Mouse (Mus musculus): ENCODE results near the gene Erc2. TPM values are rescaled to one million over a fixed set of nuclear protein-coding genes. Genes with fewer than 3 reads are reported as not detected.

The Erc2 gene
- polyA plus RNA-seq, 1 experiment from 2014 or later, result 4.3 TPM

DNA sequence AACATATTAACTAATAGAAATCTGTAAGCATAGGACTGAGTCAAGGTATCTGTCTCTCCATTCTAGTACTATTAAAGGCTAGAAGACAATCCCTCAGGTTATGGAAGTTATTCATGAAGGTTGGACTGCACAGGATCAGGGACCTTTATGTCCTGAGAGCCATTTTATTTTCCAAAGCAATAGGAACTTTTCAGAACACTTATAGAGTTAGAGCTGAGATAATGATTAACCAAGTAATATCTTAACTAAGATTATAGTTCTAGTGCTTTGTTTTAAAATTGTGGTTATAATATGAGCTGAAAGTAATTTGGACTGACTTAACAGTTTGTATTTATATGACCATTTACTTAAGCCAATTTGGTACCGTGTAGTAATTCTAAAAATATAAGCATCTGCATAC lies 217.9 kb downstream of the Erc2 start:
- no peak overlapping the region for H3K4me2 ChIP-seq (ENCODE audit: low read depth, low read length)
- no peaks in the 10 kb centered on the region for H3K36me3 ChIP-seq (ENCODE audit: control insufficient read depth, insufficient read depth, low read length)
- H3K9me3 ChIP-seq (ENCODE audit: control insufficient read depth, low read length), result no peaks in the 10 kb centered on the region
- WGBS, result 83% methylated on average over 1 of the region's 1 CpGs
- no peak overlapping the region for H3K9ac ChIP-seq (ENCODE audit: low read depth, low read length)
- peaks cover 4% of the 10 kb centered on the region; the same call in 1 of the 2 replicates for H3K4me1 ChIP-seq (ENCODE audit: control insufficient read depth, insufficient read depth, low read length)
- H3K27me3 ChIP-seq (replicated peaks; ENCODE audit: control insufficient read depth, insufficient read depth, low read length), result no peaks in the 10 kb centered on the region
- no peak overlapping the region for H3K4me3 ChIP-seq (ENCODE audit: low read depth, low read length)
- ATAC-seq (ENCODE audit: low read depth) (no peak), DNase-seq (ENCODE audit: low spot score) (no peak)
- no peak overlapping the region for H3K27ac ChIP-seq (replicated peaks; ENCODE audit: low read depth, low read length)

DNA sequence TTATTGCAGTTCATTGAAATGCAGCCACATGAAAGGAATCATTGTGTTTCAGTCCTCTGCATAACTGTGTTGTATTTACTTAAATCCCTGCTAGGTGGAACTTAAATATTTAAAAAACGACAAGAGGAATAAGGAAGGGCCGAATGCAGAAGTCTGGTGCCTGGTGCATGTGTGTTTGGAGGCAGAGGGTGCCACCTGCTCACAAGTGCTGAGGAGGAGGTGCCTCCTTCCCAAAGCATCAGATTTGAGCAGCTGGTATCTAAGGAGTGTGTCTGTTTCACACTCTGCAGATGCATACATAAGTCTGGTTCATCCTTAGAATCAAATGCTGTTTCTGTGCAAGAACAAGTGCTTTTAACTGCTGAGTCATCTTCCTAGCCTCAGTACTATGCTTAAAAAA lies 224.6 kb downstream of the Erc2 start:
- H3K27ac ChIP-seq (replicated peaks; ENCODE audit: low read depth, low read length), result no peak overlapping the region
- 53% methylated on average over 2 of the region's 2 CpGs for WGBS
- H3K4me2 ChIP-seq (ENCODE audit: low read depth, low read length), result no peak overlapping the region

GRCm38 (mm10) chr14:27847291-27847690 lies 225.1 kb downstream of the Erc2 start:
- Histone ChIP-seq H3K4me3 (ENCODE audit: low read depth, low read length) (no peak overlapping the region), H3K27ac (replicated peaks; ENCODE audit: low read depth, low read length) (no peak overlapping the region), H3K36me3 (ENCODE audit: control insufficient read depth, insufficient read depth, low read length) (no peaks in the 10 kb centered on the region), H3K9me3 (ENCODE audit: control insufficient read depth, low read length) (no peaks in the 10 kb centered on the region), H3K9ac (ENCODE audit: low read depth, low read length) (no peak overlapping the region), H3K4me2 (ENCODE audit: low read depth, low read length) (no peak overlapping the region), H3K27me3 (replicated peaks; ENCODE audit: control insufficient read depth, insufficient read depth, low read length) (no peaks in the 10 kb centered on the region), H3K4me1 (ENCODE audit: control insufficient read depth, insufficient read depth, low read length) (no peaks in the 10 kb centered on the region)
- 69% methylated on average over 3 of the region's 3 CpGs for WGBS
- DNase-seq (ENCODE audit: low spot score) (no peak), ATAC-seq (ENCODE audit: low read depth) (no peak)

More for the DNA sequence above, 224.6 kb downstream of the Erc2 start:
- Histone ChIP-seq H3K36me3 (ENCODE audit: control insufficient read depth, insufficient read depth, low read length) (no peaks in the 10 kb centered on the region), H3K9me3 (ENCODE audit: control insufficient read depth, low read length) (no peaks in the 10 kb centered on the region), H3K4me1 (ENCODE audit: control insufficient read depth, insufficient read depth, low read length) (no peaks in the 10 kb centered on the region), H3K9ac (ENCODE audit: low read depth, low read length) (no peak overlapping the region), H3K27me3 (replicated peaks; ENCODE audit: control insufficient read depth, insufficient read depth, low read length) (no peaks in the 10 kb centered on the region), H3K4me3 (ENCODE audit: low read depth, low read length) (no peak overlapping the region)
- DNase-seq (ENCODE audit: low spot score) (no peak), ATAC-seq (ENCODE audit: low read depth) (no peak)

- Histone ChIP-seq H3K4me2 (ENCODE audit: low read depth, low read length) (no peak overlapping the region), H3K4me1 (ENCODE audit: control insufficient read depth, insufficient read depth, low read length) (no peaks in the 10 kb centered on the region), H3K4me3 (ENCODE audit: low read depth, low read length) (no peak overlapping the region), H3K9ac (ENCODE audit: low read depth, low read length) (no peak overlapping the region), H3K27ac (replicated peaks; ENCODE audit: low read depth, low read length) (no peak overlapping the region), H3K27me3 (replicated peaks; ENCODE audit: control insufficient read depth, insufficient read depth, low read length) (no peaks in the 10 kb centered on the region), H3K9me3 (ENCODE audit: control insufficient read depth, low read length) (no peaks in the 10 kb centered on the region), H3K36me3 (ENCODE audit: control insufficient read depth, insufficient read depth, low read length) (no peaks in the 10 kb centered on the region)
- DNase-seq (ENCODE audit: low spot score) (no peak), ATAC-seq (ENCODE audit: low read depth) (no peak)
- WGBS, result 84% methylated on average over 2 of the region's 2 CpGs
Measured at GRCm38 (mm10) chr14:27851231-27851630, 229.0 kb downstream of the Erc2 start.

DNA sequence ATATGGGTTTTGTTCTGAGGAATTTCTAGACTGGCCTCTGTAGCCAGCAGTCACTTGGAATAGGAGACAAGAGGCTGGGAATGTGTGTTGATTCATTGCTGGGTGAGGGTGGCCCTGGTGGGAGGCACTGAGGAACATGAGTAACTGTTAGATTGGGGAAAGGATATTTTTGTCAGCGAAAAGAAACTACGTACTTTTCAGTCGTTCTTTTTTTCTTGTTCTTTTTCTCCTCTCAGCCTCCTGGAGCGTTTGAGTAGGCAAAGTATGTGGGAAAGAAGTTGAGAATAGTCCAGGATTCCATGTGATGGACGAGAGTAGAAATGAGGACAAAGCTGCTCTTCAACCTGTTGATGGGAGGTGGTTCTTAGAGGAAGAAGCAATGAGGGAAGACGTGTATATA lies 230.4 kb downstream of the Erc2 start:
- Histone ChIP-seq H3K4me1 (ENCODE audit: control insufficient read depth, insufficient read depth, low read length) (no peaks in the 10 kb centered on the region), H3K36me3 (ENCODE audit: control insufficient read depth, insufficient read depth, low read length) (no peaks in the 10 kb centered on the region), H3K4me3 (ENCODE audit: low read depth, low read length) (no peak overlapping the region), H3K4me2 (ENCODE audit: low read depth, low read length) (no peak overlapping the region), H3K9ac (ENCODE audit: low read depth, low read length) (no peak overlapping the region), H3K27me3 (replicated peaks; ENCODE audit: control insufficient read depth, insufficient read depth, low read length) (no peaks in the 10 kb centered on the region), H3K9me3 (ENCODE audit: control insufficient read depth, low read length) (no peaks in the 10 kb centered on the region), H3K27ac (replicated peaks; ENCODE audit: low read depth, low read length) (no peak overlapping the region)
- WGBS, result 87% methylated on average over 6 of the region's 6 CpGs
- DNase-seq (ENCODE audit: low spot score) (no peak), ATAC-seq (ENCODE audit: low read depth) (no peak)

- no peaks in the 10 kb centered on the region for H3K27me3 ChIP-seq (replicated peaks; ENCODE audit: control insufficient read depth, insufficient read depth, low read length)
- H3K4me2 ChIP-seq (ENCODE audit: low read depth, low read length), result no peak overlapping the region
- no peaks in the 10 kb centered on the region for H3K4me1 ChIP-seq (ENCODE audit: control insufficient read depth, insufficient read depth, low read length)
- no peak overlapping the region for H3K27ac ChIP-seq (replicated peaks; ENCODE audit: low read depth, low read length)
- WGBS, result 93% methylated on average over 6 of the region's 6 CpGs
- no peaks in the 10 kb centered on the region for H3K36me3 ChIP-seq (ENCODE audit: control insufficient read depth, insufficient read depth, low read length)
- no peak for DNase-seq (ENCODE audit: low spot score)
- no peak for ATAC-seq (ENCODE audit: low read depth)
- no peak overlapping the region for H3K9ac ChIP-seq (ENCODE audit: low read depth, low read length)
- no peak overlapping the region for H3K4me3 ChIP-seq (ENCODE audit: low read depth, low read length)
- H3K9me3 ChIP-seq (ENCODE audit: control insufficient read depth, low read length), result peaks cover 4% of the 10 kb centered on the region; the same call in 1 of the 2 replicates
Measured at GRCm38 (mm10) chr14:27860371-27861046, 238.3 kb downstream of the Erc2 start.

DNA sequence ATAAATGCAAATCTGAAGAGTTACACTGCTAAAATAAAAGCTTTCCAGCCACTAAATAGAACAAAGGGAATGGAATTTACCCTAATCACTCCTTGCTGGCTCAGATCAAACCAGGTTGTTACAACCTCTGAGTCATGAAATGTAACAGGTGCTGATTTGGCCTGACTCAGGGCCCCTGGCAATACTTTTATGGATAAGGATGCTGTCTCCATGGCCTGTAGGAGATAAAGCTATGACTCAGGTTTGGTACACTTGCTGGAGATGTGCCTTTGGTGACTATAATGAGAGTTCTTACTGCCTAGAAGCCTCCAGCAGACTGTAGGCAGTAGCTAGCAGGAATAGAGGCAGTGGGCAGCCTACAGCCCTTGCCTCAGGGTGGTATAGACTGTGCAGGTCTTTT lies 240.1 kb downstream of the Erc2 start:
- Histone ChIP-seq H3K9ac (ENCODE audit: low read depth, low read length) (no peak overlapping the region), H3K36me3 (ENCODE audit: control insufficient read depth, insufficient read depth, low read length) (no peaks in the 10 kb centered on the region), H3K4me3 (ENCODE audit: low read depth, low read length) (no peak overlapping the region), H3K4me1 (ENCODE audit: control insufficient read depth, insufficient read depth, low read length) (no peaks in the 10 kb centered on the region), H3K27me3 (replicated peaks; ENCODE audit: control insufficient read depth, insufficient read depth, low read length) (no peaks in the 10 kb centered on the region), H3K27ac (replicated peaks; ENCODE audit: low read depth, low read length) (no peak overlapping the region), H3K9me3 (ENCODE audit: control insufficient read depth, low read length) (peaks cover 4% of the 10 kb centered on the region; the same call in 1 of the 2 replicates), H3K4me2 (ENCODE audit: low read depth, low read length) (no peak overlapping the region)
- DNase-seq (ENCODE audit: low spot score) (no peak), ATAC-seq (ENCODE audit: low read depth) (no peak)

GRCm38 (mm10) chr14:27867386-27867785 lies 245.2 kb downstream of the Erc2 start:
- no peak for DNase-seq (ENCODE audit: low spot score)
- Histone ChIP-seq H3K4me3 (ENCODE audit: low read depth, low read length) (no peak overlapping the region), H3K4me2 (ENCODE audit: low read depth, low read length) (no peak overlapping the region), H3K4me1 (ENCODE audit: control insufficient read depth, insufficient read depth, low read length) (no peaks in the 10 kb centered on the region), H3K36me3 (ENCODE audit: control insufficient read depth, insufficient read depth, low read length) (no peaks in the 10 kb centered on the region), H3K9ac (ENCODE audit: low read depth, low read length) (no peak overlapping the region), H3K9me3 (ENCODE audit: control insufficient read depth, low read length) (no peaks in the 10 kb centered on the region), H3K27me3 (replicated peaks; ENCODE audit: control insufficient read depth, insufficient read depth, low read length) (no peaks in the 10 kb centered on the region), H3K27ac (replicated peaks; ENCODE audit: low read depth, low read length) (no peak overlapping the region)
- ATAC-seq (ENCODE audit: low read depth), result no peak

- H3K4me2 ChIP-seq (ENCODE audit: low read depth, low read length), result no peak overlapping the region
- WGBS, result 89% methylated on average over 1 of the region's 1 CpGs
- no peaks in the 10 kb centered on the region for H3K4me1 ChIP-seq (ENCODE audit: control insufficient read depth, insufficient read depth, low read length)
- DNase-seq (ENCODE audit: low spot score), result no peak
- no peak overlapping the region for H3K4me3 ChIP-seq (ENCODE audit: low read depth, low read length)
- no peak overlapping the region for H3K27ac ChIP-seq (replicated peaks; ENCODE audit: low read depth, low read length)
- H3K27me3 ChIP-seq (replicated peaks; ENCODE audit: control insufficient read depth, insufficient read depth, low read length), result no peaks in the 10 kb centered on the region
- ATAC-seq (ENCODE audit: low read depth), result no peak
- no peaks in the 10 kb centered on the region for H3K36me3 ChIP-seq (ENCODE audit: control insufficient read depth, insufficient read depth, low read length)
- H3K9ac ChIP-seq (ENCODE audit: low read depth, low read length), result no peak overlapping the region
- H3K9me3 ChIP-seq (ENCODE audit: control insufficient read depth, low read length), result no peaks in the 10 kb centered on the region
Measured at GRCm38 (mm10) chr14:27873619-27874018, 251.4 kb downstream of the Erc2 start.

Measured in embryonic facial prominence, embryonic 14.5 days (tissue).